Mouse (Mus musculus): ENCODE measurements around the gene Grsf1.

The Grsf1 gene

DNA sequence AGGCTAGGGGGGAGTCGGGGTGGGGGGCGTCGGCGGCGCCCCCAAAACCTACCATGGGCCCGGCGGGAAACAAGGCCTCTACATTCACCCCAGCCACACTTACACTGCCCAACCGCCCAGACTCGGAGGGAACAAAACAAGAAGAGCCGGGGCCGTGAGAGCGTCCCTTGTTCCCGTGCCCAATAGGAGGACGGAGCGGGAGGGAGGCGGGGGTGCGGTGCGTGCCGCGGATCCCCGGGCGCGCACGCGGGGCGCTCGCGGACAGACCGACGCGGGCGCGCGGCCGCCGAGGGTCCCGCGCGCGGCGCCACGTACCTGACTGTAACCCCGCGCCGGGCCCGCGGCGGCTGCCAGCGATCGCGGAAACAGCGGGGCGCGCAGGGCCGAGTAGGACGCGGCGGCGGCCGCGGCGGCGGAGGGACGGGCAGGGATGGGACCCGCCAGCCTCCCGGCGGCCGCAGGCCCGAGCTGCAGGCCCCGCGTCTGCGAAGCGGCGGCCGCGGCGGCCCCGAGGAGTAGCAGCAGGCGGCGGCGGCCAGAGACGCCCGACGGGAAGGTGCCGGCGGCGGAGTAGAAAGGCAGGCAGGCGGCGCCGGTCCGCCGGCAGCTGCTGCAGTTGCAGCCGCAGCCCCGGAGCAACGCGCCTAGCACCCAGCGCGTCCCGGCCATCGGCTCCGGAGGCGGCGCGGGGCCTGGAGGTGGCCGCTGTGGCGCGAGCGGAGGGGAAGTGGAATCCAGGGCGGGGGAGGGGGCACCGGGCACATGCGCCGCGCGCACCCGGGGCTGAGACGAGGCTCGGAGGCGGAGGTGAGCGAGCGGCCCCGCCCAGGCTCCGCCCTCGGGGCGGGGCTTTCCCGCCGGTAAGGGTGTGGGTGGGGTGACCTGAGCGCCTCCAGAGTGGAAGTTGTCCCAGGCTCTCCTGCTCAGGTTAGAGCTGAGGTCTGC, at the start of gene Grsf1:
Gene Grsf1 (minus strand): TSS at position 729 of the 945 bp plus-strand sequence.
- peak; percentile 63 to 74 for DNase-seq (ENCODE audit: low spot score in 2 of 2)

DNA sequence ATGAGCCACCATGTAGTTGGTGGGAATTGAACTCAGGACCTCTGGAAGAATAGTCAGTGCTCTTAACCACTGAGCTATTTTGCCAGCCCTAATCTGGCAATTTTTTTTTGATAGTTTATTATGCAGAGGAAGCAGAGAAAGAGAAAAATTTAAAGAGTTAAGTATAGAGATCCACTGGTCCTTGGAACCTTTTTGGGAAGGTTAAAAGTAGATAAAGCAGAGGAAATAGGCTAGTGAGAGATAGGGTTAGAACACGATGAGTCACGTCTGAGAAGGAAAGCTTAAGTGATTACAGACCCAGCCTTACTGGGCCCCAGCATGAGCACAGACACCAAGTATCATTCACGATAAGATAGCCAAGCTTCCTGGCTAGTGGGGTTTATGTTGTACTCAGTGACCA, 48.1 kb upstream of the Grsf1 start:
- no peak for DNase-seq (ENCODE audit: low spot score in 2 of 2)

DNA sequence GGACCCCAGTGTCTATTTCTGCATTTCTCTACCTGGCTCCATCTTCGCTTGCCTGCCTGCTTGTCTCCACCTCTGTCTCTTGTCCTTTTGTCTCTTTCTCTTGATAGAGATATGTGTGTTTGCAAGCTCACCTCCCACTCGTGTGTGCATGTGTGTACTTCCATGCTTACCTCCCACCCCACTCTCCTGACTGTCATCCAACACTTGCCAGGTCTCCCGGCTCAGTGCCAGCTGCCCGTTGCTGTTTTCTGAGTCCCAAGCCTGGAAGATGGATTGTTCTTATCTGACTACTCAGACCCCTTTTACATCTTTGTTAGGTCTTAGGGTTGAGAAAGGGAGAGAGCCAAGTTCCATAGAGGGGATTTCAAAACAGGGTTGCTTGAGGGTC, 46.2 kb upstream of the Grsf1 start:
- peak in 1 of 2 experiments; percentile 15 for DNase-seq (ENCODE audit: low spot score in 2 of 2)

DNA sequence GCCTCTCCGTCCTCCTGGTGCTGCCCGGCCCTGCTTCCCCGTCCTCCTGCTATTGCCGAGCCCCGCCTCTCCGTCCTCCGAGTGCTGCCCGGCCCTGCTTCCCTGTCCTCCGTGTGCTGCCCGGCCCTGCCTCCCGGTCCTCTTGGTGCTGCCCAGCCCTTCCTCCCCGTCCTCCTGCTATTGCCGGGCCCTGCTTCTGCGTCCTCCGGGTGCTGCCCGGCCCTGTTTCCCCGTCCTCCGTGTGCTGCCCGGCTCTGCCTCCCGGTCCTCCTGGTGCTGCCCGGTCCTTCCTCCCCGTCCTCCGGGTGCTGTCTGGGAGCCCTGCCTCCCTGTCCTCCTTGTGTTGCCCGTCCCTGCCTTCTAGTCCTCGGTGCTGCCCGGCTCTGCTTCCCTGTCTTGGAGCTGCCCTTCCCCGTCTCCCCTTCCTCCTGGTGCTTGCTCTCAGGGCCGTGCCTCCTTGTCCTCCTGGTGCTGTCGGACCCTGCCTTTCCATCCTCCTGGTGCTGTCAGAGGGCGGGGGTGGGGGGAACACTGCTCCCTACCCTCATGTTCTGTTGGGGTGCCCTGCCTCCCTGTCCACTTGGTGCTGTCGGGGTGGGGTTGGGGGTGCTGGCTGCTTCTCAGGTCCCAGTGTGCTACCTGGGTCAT, 45.7 kb upstream of the Grsf1 start:
- DNase-seq (ENCODE audit: low spot score in 2 of 2), result no peak

DNA sequence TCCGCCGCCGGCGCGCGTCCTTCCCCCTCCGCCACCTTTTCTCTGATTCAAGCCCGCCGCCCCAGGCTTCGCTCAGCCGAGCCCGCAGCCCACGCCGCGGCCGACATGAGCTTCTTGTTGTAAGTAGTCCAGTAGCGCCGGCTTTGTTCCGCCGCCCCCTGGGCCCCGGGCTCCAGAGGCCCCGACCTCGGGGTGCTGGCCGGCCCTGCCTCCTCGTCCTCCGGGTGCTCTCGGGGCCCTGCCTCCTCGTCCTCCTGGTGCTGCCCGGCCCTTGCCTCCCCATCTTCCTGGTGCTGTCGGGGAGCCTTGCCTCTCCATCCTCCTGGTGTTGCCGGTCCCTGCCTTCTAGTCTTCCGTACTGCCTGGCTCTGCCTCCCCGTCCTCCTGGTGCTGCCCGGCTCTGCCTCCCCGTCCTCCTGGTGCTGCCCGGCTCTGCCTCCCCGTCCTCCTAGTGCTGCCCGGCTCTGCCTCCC, 45.1 kb upstream of the Grsf1 start:
- no peak for DNase-seq (ENCODE audit: low spot score in 2 of 2)

DNA sequence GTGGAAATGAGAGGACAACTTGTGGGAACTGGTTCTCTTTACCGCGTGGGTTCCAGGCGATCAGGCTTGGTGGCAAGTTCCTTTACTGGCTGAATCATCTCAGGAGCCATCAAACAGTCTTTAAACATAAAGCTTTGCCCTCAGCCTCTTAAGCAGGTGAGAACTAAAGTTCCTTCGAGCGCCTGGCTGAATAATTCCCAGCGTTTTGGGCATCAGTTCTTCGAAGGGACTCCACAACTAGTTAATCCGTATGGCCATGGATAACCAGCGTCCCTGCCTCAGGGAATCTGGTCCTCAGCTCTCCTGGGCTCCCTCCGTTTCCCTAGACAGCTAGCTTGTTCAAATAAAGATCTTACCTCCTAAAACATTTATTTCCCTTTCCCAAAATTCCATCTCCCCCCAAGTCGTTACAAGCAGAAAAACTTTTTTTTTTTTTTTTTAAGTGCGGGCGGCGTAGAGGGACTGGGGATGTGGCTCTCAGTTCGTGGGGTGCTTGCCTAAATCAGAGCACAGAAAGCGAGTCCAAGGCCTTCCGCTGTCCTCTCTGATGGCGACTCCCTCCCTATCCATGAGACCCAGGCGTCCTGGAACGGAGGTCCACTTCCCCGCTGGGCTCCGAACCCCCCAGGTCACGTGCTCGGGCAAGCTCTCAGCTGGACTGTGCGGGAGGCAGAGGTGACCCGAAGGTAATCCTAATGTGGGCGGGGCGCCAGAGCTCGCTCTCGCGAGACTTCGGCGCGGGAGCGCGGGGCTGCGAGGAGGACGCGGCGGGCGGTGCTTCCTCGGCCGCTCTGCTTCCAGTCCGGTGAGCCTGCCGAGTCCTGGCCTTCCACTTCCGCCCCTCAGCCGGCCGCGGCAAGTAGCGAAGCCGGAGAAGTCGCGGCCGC, 44.4 kb upstream of the Grsf1 start, which contains the start of gene Mob1b:
Gene Mob1b (plus strand): TSS at position 740 of the 887 bp plus-strand sequence.
- DNase-seq (ENCODE audit: low spot score in 2 of 2), result peak; percentile 95

DNA sequence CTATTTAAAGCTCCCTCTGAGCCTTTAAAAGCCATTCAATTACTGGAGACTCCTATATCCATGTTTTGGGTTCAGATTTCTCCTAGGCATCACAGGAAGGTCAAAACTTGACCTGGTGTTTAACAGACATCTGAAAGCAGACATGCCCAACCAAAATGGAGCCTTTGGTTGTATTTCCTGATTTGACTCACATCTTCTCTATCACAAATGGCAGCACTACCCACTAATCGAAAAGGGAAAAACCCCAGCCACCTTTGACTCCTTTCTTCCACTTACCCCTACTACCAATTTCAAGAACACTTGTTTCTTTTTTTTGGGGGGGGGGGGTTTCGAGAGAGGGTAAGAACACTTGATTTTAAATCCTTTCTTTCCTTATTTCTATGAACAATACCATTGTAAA, 41.0 kb upstream of the Grsf1 start:
- DNase-seq (ENCODE audit: low spot score in 2 of 2), result no peak

DNA sequence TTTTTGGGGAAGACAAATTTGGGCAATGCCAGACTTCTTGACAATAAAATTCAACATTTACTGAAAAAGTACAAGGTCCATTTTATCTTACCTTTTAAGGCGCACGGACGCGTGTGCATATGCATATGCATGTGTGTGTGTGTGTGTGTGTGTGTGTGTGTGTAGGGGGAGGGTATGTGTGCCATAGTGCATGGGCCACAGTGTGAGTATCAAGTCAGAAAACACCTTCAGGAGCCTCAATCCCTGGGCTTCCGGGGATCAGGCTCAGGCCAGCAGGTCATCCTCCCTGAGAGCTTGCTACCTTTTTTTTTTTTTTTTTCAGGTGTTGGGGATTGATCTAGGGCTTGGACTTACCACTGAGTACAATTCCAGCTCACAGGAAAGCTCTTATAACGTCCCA, 36.4 kb upstream of the Grsf1 start:
- no peak for DNase-seq (ENCODE audit: low spot score in 2 of 2)

DNA sequence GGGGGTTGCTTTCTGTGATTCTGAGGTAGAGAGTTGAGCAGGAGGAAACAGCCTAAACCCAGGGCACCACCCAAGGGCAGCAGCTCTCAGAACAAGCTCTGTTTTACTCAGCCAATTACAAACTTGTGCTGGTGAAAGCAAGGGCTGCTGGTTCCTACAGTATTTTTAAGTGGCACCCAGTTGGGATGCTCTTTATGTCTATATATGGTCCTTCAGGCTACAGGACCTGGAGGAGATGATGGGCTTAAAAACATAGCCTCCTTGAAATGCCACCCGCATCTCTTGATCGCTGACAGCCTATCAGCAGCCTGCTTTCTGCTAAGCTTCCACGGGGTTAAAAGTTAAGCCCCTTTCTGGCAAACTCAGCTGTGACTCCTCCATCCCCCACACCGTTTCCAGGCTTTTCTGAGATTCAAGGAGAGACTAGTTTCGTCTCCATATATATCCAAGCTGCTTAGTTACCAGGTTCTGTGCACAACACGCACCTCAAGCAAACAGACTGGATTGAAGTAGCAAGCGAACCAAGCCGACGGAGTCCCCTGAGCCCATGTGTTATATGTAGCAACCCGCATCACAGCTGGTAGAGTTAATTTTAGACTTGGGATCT, 35.8 kb upstream of the Grsf1 start:
- no peak for DNase-seq (ENCODE audit: low spot score in 2 of 2)

DNA sequence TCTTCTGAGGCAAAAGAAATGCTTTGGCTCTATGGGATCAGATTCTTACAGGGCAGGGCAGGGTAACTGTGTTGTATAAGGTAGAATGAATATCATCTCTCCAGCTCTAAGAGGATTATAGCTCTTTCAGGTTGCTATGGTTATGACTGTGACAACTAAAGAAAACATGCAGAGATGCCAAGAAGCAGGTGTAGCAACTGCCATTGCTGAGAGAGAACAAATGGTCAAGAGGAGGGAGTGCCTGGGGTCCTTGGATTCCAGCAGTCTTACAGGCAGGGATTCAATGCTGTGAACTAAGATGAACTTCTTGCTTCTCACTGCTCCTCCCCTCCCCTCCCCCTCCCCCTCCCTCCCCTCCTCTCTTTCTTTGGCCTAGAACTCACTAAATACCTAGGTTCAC, 35.2 kb upstream of the Grsf1 start:
- no peak for DNase-seq (ENCODE audit: low spot score in 2 of 2)

DNA sequence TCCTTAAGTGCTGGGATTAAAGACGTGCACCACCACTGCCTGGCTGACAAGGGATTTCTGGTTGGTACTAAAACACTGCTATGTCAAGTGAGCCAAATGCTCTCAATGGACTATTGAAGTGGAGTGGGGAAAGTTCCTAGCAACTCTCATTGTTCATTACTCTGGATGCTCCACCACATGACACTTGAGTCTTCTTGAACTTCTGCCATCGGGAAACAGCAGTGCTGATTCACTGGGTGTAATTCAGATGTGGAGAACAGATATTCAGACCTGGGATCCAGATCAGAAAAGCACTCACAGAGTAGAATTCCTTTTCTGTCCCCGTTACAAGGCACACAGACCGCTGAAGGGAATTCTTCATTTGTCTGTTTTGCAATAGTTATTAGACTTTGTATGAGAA, 27.6 kb upstream of the Grsf1 start:
- no peak for DNase-seq (ENCODE audit: low spot score in 2 of 2)

DNA sequence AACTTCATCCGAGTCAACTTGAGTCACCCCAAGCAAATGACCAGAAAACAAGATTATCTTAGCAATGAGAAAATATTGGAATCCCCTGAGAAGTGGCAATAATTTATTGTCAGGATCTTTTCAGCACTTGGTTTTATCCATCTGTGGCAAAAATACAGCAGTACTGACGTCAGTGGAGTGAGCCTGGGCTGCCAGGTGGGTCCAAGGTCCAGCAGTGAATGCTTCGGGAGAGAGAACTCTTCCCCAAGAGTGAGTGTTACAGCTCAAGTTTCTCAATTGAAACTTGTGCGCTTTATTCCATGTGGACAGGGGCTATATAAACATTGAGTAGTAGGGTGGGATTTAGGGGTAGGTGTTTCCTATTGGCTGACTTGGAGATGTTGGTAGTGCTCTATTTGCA, 26.1 kb upstream of the Grsf1 start:
- no peak for DNase-seq (ENCODE audit: low spot score in 2 of 2)

DNA sequence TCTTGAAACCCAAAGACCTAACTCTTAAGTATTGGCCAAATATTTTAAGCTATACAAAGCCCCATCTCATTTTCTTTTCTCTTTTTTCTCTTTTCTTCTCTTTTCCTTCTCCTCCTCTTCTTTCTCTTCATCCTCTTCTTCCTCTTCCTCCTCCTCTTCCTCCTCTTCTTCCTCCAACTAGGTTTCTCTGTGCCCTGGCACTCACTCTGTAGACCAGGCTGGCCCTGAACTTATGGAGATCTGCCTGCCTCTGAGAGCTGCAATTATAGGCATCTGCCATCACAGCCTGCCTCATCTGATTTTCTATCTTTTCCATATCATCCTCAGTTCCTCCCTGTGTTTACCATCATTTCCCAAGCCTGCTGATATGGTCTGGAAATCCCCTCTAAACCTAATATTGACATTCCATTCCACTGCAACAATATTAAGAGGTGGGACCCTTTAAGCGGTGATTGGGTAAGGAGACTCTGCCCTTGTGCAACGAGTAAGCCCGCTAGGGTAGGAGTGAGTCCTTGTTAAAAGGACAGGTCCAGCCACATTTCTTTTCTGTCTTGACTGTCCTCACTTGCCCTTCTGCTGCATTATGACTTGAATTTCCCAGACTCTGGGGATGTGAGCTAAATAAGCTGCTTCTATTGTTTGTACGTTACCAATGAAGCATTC, 23.4 kb upstream of the Grsf1 start:
- no peak for DNase-seq (ENCODE audit: low spot score in 2 of 2)

DNA sequence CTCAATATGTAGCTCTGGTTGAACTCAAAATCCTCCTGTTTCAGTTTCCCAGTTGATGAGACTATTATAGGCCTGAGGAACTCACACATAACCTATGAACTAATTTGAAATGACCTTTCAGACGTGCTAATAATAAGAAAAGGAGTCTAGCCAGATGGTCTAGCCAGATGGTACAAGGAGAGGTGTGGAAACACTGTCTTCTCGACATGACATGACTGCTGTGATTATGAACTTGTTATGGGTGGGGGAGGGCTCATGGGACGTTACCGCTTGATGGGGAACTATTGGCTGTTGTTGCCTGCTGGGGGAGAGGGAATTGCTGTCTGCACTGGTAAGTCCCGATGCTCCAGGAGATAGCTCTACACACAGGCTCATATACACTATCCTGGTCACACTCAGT, 21.3 kb upstream of the Grsf1 start:
- DNase-seq (ENCODE audit: low spot score in 2 of 2), result no peak

DNA sequence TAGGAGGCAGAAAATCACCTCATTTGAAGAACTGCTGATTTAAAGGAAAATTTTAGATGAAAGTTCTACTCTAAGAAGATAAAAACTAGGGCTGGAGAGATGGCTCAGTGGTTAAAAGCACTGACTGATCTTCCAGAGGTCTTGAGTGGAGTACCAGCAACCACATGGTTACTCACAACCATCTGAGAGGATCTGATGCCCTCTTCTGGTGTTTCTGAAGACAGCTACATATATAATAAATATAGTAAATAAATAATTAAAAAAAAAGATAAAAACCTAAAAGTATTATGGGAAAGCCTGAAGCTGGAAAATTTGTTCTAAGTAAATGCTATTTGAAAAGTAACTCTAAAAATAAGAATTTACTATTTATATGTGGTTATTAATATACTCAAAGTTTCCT, 17.1 kb upstream of the Grsf1 start:
- no peak for DNase-seq (ENCODE audit: low spot score in 2 of 2)

DNA sequence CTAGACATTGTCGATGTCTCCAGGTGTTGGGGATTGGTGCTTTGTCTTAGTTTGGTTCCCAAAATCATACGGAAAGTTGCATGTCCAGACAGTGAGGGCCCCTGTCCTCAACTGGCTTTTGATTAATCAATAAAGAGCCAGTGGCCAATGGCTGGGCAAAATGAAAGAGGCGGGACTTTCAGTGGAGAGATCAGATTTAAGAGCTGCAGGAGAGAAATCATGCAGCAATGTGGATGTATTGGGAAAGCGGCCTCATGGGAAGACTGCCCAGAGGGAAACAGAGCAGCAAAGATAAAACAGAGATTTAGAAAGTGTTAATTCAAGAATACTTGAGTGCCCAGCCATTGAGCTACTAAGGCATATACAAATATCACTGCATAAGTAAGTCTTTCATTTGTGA, 16.6 kb upstream of the Grsf1 start:
- no peak for DNase-seq (ENCODE audit: low spot score in 2 of 2)

DNA sequence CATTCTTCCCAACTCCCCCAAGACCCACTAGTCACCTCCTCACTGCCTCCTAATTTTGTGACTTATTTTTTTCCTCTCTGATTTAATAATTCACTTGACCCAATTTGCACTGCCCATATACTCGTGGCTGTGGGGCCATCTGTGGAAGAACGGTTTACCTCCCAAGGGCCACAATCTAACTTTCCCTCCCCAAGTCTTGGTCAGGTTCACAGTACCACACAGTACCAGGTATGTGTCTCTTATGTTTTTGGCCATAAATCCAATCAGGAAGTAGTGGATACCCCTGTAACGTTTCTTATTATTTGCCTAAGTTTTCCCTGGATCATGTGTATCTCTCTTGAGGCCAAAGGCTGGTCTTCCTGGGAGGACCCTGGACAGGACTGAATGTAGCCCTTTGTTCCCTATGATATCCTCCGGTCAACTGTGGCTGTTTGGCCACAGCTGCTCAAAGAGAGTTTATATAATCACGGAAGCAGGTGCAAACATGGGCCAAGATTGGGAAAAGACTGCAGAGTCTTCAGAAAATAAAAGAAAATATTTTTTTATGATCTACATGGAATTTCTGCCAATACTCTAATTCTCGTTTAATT, 15.6 kb upstream of the Grsf1 start:
- no peak for DNase-seq (ENCODE audit: low spot score in 2 of 2)

DNA sequence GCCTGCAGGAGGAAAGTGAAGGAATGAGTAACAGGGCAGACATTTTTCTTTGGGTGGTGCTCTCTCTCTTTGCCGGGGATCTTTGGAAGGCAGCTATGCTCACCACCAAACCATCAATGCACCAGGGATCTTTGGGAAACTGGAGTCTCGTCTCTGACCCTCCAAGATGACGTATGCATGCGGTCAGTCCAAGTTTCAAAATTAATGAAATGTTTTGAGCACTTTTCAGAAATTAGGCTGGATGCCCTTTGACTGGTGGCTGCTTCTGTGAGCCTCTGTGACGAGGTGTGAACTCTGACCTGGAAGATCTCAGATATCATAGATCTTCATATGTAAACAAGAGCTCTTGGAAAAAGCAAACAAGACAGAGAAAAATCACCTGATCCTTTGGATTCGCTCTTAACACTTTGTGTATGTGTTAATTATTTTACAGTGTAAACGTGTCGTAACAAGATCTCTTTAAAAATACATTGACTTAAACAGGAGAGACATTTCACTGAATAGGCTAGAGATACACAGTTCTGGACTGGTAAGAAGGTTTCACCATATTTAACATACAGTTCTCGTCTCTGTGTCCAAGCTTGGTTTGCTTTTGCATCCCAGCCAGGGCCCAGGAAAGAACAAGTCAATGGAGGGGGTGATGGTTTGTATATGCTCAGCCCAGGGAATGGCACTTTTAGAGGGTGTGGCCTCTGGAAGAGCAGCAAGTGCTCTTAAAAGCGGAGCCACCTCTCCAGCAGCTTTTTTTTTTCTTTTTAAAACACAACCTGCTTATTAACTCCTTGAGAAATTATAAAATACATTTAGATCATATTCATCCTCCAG, 14.9 kb upstream of the Grsf1 start:
- DNase-seq (ENCODE audit: low spot score in 2 of 2), result no peak

DNA sequence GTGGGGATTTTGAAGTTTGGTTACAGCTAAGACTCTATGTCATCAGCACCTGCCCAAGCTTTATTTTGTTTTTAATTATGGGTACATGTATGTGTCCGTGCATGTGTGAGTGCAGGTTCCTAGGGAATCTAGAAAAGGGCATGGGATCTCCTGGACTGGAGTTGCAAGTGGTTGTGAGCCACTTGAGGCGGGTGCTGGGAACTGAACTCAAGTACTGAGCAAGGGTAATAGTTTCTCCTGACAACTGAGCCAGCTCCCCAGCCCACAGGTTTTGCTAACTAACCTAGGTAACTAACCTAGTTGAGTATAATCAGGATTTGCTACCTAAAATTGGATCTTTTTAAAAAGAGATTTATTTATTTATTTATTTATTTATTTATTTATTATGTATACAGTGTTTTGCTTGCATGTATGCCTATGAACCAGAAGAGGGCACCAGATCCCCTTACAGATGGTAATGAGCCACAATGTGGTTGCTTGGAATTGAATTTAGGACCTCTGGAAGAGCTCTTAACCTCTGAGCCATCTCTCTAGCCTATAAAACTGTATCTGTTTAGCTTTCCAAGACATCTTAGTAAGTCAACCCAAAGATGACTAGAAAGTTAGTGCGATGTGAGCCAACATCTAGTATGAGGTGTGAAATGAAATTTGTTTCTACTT, 13.4 kb upstream of the Grsf1 start:
- no peak for DNase-seq (ENCODE audit: low spot score in 2 of 2)

Data from frontal cortex, postnatal 25 days (tissue).